Mouse (Mus musculus): Measurements from ENCODE around the gene Hmx1.

- TF ChIP-seq CTCF (conservative IDR thresholded peaks at IDR 0.05; ENCODE audit: insufficient read depth, insufficient read length, low read depth, low read length) (no peak), POLR2A (IDR thresholded peaks at IDR 0.05; ENCODE audit: low read depth, low read length) (no peak)
Observed at GRCm38 (mm10) chr5:35345084-35345483, 43.8 kb upstream of the Hmx1 start.
